Mouse (Mus musculus): ENCODE results near the gene Zbtb40. TPM values are rescaled to one million over a fixed set of nuclear protein-coding genes. Genes with fewer than 3 reads are reported as not detected.

Zbtb40 gene
- total RNA-seq, 2 experiments from 2014 or later = 7.9 to 8.1 TPM

- DNase-seq (ENCODE audit: low spot score) = no peak
Observed at GRCm38 (mm10) chr4:136977244-136977643, 71.4 kb downstream of the Zbtb40 start.

DNA sequence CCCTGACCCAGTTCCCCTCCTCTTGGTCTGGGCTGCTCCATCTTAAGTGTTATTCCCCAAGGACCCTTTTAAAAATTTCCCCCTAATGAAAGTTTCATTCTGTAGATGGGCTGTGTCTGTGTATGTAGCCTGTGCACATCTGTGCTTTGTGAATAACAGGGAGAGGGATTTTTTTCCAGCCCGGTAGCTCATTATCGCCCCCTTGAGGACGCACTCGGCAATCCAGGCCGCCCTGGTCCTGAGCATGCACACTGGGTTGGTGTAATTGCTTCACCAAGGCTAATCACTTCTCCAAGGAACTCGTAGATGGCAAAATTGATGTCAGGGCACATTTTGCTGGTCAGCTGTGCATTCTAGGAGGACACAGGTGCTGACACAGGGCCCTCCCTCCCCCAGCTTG, 77.7 kb downstream of the Zbtb40 start:
- peak; percentile 19 for DNase-seq (ENCODE audit: low spot score)

- no peak for DNase-seq (ENCODE audit: low spot score)
Observed at GRCm38 (mm10) chr4:136969503-136970276, 78.9 kb downstream of the Zbtb40 start.

- no peak for DNase-seq (ENCODE audit: low spot score)
Observed at GRCm38 (mm10) chr4:136969096-136969495, 79.5 kb downstream of the Zbtb40 start.

GRCm38 (mm10) chr4:136967511-136967910, 81.1 kb downstream of the Zbtb40 start:
- DNase-seq (ENCODE audit: low spot score) = no peak

DNA sequence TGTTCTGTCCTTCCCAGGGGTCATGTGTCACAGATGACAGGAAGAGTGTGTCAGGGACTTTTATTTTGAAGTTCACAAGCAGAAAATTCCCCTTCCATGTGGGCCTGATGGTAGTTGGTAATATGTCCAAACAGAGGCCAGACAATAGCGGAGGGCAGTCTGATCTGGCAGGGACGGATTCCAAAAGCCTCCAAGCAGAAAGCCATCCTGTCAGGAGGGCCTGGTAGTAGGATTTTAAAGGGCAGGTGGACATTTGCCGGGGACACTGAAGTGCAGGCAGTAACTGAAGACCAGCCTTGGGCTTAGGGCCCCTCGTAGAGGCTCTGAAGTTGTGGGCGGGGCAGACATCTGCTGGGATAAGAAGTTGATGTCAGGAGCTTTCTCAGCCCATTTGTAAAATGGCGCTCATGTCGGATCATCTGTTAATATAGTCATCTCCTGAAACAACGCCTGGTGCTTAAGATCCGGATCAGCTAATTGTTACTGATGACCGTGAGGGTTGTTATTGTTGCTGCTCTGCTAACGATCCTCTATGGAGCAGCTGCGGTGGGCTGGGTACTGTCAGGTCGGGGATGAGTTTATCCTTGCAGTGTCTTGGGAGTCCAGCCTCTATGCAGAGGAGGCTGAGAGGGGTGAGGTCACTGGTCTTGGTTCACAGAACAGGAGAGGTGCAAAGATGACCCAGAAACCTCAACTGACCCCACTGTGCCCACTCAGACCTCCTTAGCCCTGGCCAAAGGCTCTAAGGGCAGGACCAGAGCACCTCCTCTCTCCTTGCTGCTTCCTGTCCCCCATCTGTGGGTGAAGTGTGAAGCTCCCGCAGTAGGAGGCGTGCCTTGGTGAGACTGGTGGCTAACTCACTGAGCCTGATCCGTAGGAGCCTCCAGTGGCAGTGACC, 81.9 kb downstream of the Zbtb40 start:
- DNase-seq (ENCODE audit: low spot score) = no peak

DNA sequence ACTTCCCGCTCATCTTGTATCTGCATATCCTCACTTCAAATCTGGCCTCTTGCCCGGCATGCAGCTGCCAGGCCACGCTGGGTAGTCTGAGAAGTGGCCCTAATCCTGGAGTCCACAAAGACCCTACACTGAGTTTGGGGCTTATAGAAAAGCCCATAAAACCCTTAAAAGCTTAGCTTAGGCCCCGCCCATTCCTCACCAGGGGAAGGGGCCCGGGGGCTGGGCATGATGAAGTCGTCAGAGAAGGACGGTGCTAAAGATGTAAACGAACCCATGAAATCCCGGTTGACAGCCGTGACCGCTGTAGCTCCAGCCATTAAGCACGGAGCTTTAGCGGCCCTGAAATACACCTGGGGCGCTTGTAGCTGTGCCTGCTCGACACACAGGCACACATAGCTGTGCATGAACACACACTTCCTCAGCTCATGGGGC, 83.6 kb downstream of the Zbtb40 start:
- DNase-seq (ENCODE audit: low spot score) = no peak

GRCm38 (mm10) chr4:136962447-136962846, 86.2 kb downstream of the Zbtb40 start:
- DNase-seq (ENCODE audit: low spot score) = no peak

- no peak for DNase-seq (ENCODE audit: low spot score)
Observed at GRCm38 (mm10) chr4:136961642-136962285, 86.8 kb downstream of the Zbtb40 start.

GRCm38 (mm10) chr4:136960581-136960980, 88.0 kb downstream of the Zbtb40 start:
- DNase-seq (ENCODE audit: low spot score) = no peak

GRCm38 (mm10) chr4:136960068-136960467, 88.5 kb downstream of the Zbtb40 start:
- no peak for DNase-seq (ENCODE audit: low spot score)

DNA sequence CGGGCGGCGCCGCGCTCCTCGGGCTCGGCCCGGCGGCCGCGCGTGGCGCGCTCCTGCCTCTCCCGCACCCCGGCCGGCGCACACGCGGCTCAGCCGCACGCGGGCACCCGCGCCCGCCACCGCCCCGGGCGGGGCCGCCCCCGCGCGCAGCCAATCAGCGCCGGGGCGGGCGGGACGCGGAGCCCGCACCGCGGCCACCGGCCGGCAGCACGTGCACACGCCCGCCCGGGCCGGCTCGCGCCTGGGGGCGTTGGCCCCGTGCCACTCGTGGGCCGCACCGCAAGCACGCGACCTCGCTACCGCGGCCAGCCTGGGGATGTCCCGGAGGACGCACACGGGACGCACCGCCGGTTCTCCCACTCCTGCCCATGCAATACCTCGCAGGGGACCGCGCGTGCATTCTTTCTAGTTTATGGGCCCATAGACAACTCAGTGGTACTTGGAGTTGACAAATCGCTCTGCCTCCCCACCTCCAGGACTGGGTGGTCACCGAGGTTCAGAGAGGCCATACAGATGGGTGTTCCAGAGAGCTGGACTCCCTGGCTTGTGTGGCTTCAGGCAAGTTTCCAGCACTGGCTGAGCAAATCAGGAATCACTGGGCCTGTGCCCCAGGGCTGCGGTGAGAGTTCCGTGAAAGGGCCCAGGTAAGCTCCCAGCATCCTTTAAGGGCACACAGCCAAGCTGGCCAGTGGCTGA, 91.7 kb downstream of the Zbtb40 start, which contains the start of gene Epha8:
Gene Epha8, minus strand, starts transcription at position 66 of the 696 bp plus-strand sequence.
- DNase-seq (ENCODE audit: low spot score) = no peak

DNA sequence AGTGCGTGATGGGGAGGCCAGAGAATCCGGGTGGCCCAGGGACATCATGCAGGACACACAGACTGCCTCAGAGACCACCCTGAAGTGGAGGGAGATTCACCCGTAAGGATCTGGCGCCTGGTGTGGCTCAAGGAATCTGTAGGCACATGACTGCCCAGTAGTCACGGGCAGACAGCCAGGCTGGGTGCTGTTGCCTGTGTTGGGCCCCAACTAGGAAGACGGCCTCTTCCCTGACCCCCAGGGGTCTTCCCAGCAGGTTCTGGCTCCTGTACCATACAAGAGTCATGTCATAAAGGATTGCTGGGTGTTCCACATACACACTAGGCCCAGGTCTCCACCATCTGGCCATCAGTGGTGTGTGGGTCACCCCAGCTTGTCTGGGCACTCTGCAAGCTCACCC, 94.0 kb downstream of the Zbtb40 start:
- DNase-seq (ENCODE audit: low spot score) = no peak

- DNase-seq (ENCODE audit: low spot score) = no peak
Observed at GRCm38 (mm10) chr4:136949266-136949989, 99.2 kb downstream of the Zbtb40 start.

GRCm38 (mm10) chr4:136945397-136945796, 103.2 kb downstream of the Zbtb40 start:
- DNase-seq (ENCODE audit: low spot score) = no peak

- DNase-seq (ENCODE audit: low spot score) = no peak
Observed at GRCm38 (mm10) chr4:136944558-136945350, 103.8 kb downstream of the Zbtb40 start.

DNA sequence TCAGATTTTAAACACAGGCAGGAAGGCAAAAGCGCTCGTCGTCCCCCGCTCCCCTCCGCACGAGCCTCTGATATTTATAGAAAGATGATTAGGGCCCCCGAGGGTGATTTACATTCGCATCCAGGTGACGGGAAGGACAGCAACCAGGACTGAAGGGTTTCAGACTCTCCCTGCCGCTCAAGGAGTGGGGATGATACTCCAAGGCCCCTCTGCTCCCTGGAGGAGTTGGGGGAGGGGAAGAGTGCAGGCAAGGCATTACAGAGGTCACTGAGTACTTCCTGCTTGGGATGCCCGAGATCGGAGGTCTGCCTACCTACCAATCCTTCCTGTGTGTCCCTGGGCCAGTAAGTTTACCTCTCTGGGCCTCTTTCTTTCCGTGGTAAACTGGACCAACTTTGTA, 105.4 kb downstream of the Zbtb40 start:
- DNase-seq (ENCODE audit: low spot score) = no peak

DNA sequence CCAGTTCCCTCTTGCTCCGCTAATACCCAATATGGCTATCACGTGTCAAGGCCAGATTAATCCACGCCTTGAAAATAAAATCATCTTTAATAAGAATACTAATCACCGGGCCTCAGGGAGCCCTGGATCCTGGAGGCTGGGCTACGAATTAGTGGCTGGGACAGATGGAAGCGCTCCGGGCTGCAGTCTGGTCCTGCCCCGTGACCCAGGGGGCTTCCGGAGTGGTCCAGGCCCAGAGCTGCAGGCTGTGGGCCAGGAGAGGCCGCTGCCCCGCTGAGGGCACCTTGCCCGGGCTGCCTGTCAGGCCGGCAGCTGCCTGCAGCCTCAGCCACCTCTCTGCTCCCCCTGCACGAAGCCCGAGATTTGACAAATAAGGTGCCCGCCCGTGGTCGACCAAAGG, 105.8 kb downstream of the Zbtb40 start:
- no peak for DNase-seq (ENCODE audit: low spot score)

DNA sequence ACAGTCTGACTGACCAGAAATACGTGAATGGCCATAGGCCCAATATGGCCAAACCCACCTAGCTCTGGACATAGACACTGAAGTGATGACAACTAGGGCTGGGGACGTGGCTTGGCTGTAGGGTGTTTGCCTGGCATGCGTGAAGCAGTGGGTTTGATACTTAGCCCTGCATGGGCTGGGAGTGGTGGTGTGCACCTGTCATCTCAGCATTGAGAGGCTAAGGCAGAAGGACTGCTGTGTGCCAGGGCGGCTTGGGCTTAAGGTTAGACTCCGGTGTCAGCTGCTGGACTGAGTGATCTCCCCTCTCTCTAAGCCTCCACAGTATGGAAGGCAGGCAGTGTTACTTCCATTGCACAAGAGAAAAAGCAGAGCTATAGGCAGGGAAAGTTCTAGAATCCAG, 110.7 kb downstream of the Zbtb40 start:
- no peak for DNase-seq (ENCODE audit: low spot score)

DNA sequence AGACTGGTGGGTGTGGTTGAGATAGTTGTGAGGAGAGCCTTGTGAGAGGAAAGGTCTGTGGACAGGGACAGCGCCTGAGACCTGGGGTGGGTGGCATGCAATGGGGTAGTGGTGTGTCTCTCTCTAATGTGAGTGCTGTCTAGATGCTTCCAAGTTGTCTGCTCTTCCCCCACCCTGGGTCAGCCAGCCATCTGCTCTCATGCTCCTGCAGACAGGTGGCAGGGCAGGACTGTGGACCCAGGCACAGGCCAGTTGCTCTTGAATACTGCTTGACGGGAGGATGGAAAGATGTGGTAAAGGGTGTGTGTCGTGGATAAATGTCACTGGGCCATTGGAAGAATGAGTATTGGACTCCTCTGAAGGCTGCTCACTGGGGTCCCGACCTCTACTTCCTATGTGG, 111.3 kb downstream of the Zbtb40 start:
- no peak for DNase-seq (ENCODE audit: low spot score)
